Mouse (Mus musculus): ENCODE measurements around the gene Zbtb32. TPM values are rescaled to one million over a fixed set of nuclear protein-coding genes. Genes with fewer than 3 reads are reported as not detected.
A peak's percentile ranks its signal among the peaks of the same experiment; 100 is the strongest.

Zbtb32 gene
- polyA plus RNA-seq, 1 experiment from 2014 or later: 0.21 TPM

DNA sequence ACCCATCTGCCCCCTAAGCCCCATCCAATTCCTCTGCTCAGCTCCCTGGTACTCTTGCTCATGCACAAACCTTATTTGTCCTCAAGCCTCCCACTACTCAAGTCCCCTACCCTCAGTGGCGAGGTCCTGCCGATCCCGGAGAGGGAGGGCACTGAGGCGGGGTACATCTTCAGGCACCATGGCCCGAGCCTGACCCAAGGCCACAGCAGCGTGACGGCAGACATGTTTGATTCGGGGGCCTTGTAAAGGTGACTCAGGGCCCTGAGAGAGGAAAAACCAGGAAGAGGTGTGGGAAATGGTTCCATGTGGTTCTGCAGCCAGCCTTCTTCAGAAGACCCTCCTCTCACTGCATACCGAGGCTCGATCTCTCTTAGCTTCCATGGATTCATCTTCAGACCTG, 14.4 kb downstream of the Zbtb32 start:
- DNase-seq (ENCODE audit: low spot score): no peak
- no peak overlapping the region for H3K4me3 ChIP-seq
- H3K27ac ChIP-seq: no peak overlapping the region
- H3K4me1 ChIP-seq (replicated peaks): peaks cover 20% of the 10 kb centered on the region
- no peaks in the 10 kb centered on the region for H3K27me3 ChIP-seq (ENCODE audit: insufficient read depth, poor library complexity, severe bottlenecking)
- H3K9me3 ChIP-seq: no peaks in the 10 kb centered on the region
- WGBS: 94% methylated on average over 10 of the region's 10 CpGs
- peaks cover 77% of the 10 kb centered on the region for H3K36me3 ChIP-seq

DNA sequence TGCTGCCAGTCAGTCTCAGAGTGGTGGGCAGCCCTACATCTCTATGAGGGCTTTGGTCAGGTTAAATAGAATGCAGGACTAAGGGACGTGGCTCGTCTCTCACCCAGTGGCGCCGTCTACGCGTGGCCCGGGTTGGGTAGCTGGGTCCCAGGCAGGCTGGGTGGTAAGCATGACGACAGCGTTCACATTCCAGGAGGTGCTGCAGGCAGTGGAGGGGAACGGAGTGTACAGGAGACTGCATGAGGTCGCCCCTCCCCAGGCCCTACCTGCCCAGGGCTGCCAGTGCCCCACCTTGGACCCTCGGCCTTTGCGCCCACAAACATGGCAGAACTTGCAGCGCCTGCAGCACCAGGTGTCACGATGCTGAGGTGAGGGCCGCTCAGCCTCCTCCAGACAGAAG, 17.2 kb downstream of the Zbtb32 start:
- Histone ChIP-seq H3K9me3 (no peaks in the 10 kb centered on the region), H3K36me3 (peaks cover 100% of the 10 kb centered on the region), H3K27ac (no peak overlapping the region), H3K4me3 (no peak overlapping the region), H3K4me1 (replicated peaks) (peaks cover 3% of the 10 kb centered on the region), H3K27me3 (ENCODE audit: insufficient read depth, poor library complexity, severe bottlenecking) (no peaks in the 10 kb centered on the region)
- no peak for DNase-seq (ENCODE audit: low spot score)
- WGBS: 96% methylated on average over 16 of the region's 16 CpGs

DNA sequence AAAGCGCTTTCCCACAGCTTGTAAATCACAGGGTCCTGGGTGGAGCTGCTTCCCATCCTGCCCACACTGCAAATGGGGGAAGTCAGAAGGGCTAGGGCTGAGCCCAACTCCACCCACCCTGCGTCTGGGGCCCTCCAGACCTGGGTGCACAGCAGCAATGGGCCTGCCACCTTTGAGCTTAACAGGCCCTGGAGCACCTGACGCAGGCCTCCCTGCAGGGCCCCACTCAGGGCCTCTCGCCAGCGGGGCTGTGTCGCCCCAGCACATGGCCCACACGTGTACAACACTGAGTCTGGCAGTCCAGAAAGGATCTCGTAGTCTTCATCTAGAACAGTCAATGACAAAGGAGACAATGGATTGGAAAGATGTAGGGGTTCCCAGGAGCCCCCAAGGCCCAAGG, 18.8 kb downstream of the Zbtb32 start:
- Histone ChIP-seq H3K27me3 (ENCODE audit: insufficient read depth, poor library complexity, severe bottlenecking) (no peaks in the 10 kb centered on the region), H3K9me3 (no peaks in the 10 kb centered on the region), H3K36me3 (peaks cover 100% of the 10 kb centered on the region), H3K4me3 (no peak overlapping the region), H3K4me1 (replicated peaks) (no peaks in the 10 kb centered on the region), H3K27ac (no peak overlapping the region)
- no peak for DNase-seq (ENCODE audit: low spot score)
- 94% methylated on average over 8 of the region's 8 CpGs for WGBS

DNA sequence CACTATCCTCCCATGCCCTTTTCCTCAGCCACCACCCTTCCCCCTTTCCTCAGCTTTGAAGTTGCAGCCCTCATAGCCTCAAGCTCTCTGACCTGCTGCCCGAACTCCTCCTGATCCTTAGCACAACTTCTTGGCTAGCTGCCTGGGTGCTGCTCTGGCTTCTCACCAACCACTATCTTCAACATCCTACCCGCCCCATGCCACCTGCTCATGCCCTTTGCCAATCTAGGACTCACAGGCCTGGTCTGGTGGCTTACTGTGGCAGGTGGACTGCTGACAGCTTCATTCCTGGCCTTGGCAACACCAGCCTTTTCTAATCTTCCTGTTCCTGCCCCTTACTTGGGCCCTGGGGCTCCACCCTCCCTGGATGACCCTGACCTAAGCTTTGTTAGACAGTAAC, 25.7 kb downstream of the Zbtb32 start:
- 90% methylated on average over 2 of the region's 2 CpGs for WGBS
- H3K36me3 ChIP-seq: peaks cover 100% of the 10 kb centered on the region

DNA sequence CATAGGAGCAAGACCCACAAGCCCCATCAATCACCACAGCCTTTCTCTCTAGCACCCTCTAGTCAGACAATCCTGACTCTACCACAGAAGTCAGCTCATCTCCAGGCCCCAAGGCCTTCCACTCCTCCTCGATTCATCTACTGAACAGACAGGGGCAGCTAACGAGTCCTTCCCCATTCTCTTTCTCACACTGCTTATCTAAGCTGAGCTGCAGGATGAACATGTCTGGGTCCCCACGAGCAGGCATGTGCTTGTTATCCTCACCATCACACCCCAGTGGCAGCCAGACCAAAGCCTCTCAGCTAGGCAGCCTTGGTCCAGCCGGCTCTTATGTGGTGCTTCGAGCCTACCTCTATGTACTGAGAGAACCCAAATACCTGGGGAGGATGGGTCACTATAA, 26.3 kb downstream of the Zbtb32 start:
- H3K27me3 ChIP-seq (ENCODE audit: insufficient read depth, poor library complexity, severe bottlenecking): no peaks in the 10 kb centered on the region
- no peak overlapping the region for H3K27ac ChIP-seq
- H3K9me3 ChIP-seq: no peaks in the 10 kb centered on the region
- peaks cover 98% of the 10 kb centered on the region for H3K36me3 ChIP-seq
- DNase-seq (ENCODE audit: low spot score): no peak
- WGBS: 90% methylated on average over 5 of the region's 5 CpGs
- no peaks in the 10 kb centered on the region for H3K4me1 ChIP-seq (replicated peaks)
- H3K4me3 ChIP-seq: no peak overlapping the region

More for the DNA sequence above, 25.7 kb downstream of the Zbtb32 start:
- no peaks in the 10 kb centered on the region for H3K9me3 ChIP-seq
- H3K27me3 ChIP-seq (ENCODE audit: insufficient read depth, poor library complexity, severe bottlenecking): no peaks in the 10 kb centered on the region
- H3K4me1 ChIP-seq (replicated peaks): no peaks in the 10 kb centered on the region
- no peak overlapping the region for H3K4me3 ChIP-seq
- no peak for DNase-seq (ENCODE audit: low spot score)
- H3K27ac ChIP-seq: no peak overlapping the region

DNA sequence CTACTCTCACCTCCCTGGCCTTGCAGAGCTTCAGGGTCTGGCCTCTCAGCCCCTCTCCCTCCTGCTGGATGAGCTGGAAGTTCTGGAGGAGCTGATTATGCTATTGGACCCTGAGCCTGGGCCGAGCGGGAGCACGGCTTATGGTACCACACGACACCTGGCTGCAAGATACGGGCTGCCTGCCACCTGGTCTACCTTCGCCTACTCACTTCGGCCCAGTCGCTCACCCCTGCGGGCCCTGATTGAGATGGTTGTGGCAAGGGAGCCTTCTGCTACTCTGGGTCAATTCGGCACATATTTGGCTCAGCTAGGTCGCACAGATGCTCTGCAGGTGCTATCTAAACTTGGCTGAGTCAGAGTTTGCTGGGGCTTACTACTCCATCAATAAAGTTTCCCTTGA, 31.2 kb downstream of the Zbtb32 start:
- Histone ChIP-seq H3K9me3 (no peaks in the 10 kb centered on the region), H3K27me3 (ENCODE audit: insufficient read depth, poor library complexity, severe bottlenecking) (no peaks in the 10 kb centered on the region), H3K4me1 (replicated peaks) (peaks cover 10% of the 10 kb centered on the region), H3K36me3 (peaks cover 80% of the 10 kb centered on the region), H3K4me3 (no peak overlapping the region), H3K27ac (no peak overlapping the region)
- WGBS: 90% methylated on average over 11 of the region's 11 CpGs
- no peak for DNase-seq (ENCODE audit: low spot score)

DNA sequence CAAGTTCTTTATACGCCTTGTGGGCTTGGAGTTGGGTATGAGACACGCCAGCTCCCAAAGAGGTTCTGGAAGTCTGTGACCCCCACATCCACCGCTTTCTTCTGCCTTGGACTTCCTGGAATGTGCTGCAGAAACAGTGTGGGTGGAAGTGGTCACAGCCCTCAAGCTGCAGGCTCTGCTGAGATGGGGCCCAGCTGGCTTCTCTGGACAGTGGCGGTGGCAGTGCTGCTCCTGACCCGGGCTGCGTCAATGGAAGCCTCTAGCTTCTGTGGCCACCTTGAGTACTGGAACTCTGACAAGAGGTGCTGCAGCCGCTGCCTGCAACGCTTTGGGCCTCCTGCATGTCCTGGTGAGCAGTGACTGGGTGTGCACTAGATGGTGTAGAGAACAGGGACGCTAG, 32.7 kb downstream of the Zbtb32 start:
- H3K4me3 ChIP-seq: no peak overlapping the region
- H3K9me3 ChIP-seq: no peaks in the 10 kb centered on the region
- WGBS: 89% methylated on average over 9 of the region's 9 CpGs
- DNase-seq (ENCODE audit: low spot score): no peak
- peaks cover 68% of the 10 kb centered on the region for H3K36me3 ChIP-seq
- H3K27ac ChIP-seq: no peak overlapping the region
- H3K27me3 ChIP-seq (ENCODE audit: insufficient read depth, poor library complexity, severe bottlenecking): no peaks in the 10 kb centered on the region
- peaks cover 16% of the 10 kb centered on the region for H3K4me1 ChIP-seq (replicated peaks)

DNA sequence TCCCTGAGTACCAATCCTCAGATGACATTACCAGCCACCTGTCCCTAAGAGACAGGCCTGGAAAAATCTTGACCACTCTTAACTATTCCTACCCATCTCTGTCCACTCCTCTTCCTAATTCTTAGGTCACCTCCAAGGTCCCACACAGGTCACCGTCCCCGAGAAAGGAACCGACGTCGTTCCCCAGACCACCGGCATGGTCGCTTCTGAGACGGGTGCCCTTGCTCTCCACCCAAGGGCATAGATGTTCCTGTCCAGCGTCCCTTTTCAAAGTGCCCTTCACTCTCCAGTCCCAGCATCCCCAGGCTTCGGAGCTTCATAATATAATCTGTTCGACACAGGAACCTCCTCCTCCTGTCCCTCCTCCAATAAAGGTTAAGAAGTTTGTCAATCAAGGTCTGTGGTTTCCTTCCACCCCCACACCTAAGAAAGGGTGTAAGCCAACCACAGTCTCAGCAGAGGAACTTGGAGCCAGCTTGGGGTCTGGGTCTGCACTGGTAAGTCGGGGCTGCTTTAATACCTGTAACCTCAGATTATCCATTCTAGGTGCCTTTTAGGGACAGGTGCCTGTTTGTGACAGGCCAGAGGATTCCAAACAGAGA, 33.6 kb downstream of the Zbtb32 start, which contains the start of gene Igflr1:
Igflr1 (plus strand) TSS at position 458 of the 602 bp plus-strand sequence.
- H3K27ac ChIP-seq: no peak within 1 kb of the TSS
- peak within 1 kb of the TSS; percentile 80 for H3K4me3 ChIP-seq
- WGBS: 95% methylated on average over 12 of the region's 12 CpGs
- no peak for DNase-seq (ENCODE audit: low spot score)
- no peaks in the 10 kb centered on the region for H3K27me3 ChIP-seq (ENCODE audit: insufficient read depth, poor library complexity, severe bottlenecking)
- H3K9me3 ChIP-seq: no peaks in the 10 kb centered on the region
- peaks cover 18% of the 10 kb centered on the region for H3K4me1 ChIP-seq (replicated peaks)
- H3K36me3 ChIP-seq: peaks cover 59% of the 10 kb centered on the region

DNA sequence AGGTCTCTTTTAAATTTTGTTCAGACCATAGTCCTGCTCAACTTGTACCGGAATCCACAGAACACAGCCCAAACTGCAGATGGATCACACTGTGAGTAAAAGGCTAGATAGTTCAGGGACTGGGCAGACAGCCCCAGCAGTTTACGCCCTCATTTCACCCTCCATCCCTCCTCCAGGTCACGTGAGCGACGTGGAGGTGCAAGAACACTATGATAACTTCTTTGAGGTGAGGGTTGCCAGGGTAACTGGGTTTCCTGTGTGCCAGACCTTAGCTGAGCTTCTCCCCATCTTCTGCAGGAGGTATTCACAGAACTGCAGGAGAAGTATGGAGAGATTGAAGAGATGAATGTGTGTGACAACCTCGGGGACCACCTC, 34.8 kb downstream of the Zbtb32 start:
- Histone ChIP-seq H3K27me3 (ENCODE audit: insufficient read depth, poor library complexity, severe bottlenecking) (no peaks in the 10 kb centered on the region), H3K4me3 (peak overlapping the region; percentile 80), H3K27ac (peak overlapping the region; percentile 92), H3K36me3 (peaks cover 47% of the 10 kb centered on the region), H3K9me3 (no peaks in the 10 kb centered on the region), H3K4me1 (replicated peaks) (peaks cover 24% of the 10 kb centered on the region)
- 25% methylated on average over 6 of the region's 6 CpGs for WGBS
- DNase-seq (ENCODE audit: low spot score): no peak

DNA sequence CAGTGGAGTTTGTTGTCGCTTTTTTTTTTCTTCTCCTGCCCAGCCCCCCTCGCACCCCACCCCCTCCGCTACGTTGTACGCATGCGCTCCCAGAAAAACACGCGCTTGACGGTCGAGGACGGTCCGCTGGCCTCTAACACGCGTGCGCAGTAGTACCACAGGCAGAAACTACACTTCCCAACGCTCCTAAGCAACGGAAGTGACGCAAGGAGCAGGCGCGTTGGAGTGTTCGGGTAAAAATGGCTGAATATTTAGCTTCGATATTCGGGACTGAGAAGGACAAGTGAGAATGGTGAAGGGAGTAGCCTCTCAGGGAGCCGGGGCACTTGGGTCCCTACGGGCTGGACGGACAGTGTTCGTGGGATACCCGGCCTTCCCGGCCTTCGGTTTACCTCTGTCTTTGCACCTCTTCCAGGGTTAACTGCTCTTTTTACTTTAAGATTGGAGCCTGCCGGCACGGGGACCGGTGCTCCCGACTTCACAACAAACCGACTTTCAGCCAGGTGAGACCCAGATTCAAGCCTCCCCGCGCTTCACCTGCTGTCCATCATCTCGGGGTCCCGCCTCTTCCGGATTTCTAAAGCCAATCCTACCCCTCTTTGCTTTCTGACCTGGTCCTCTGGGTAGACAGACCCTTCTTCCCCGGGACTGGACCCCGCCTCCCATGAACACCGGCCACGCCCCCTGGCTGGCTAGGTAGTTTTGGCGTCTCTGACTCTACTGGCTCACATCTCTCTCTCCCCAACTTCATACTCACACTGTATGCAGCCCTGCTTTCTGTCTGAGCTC, 35.4 kb downstream of the Zbtb32 start, which contains the start of the genes U2af1l4, Gm49396 and Psenen:
U2af1l4 (plus strand) TSS at position 185 of the 789 bp plus-strand sequence.
Gm49396 (plus strand) TSS at position 228 of the 789 bp plus-strand sequence.
Psenen (minus strand) TSS at position 511 of the 789 bp plus-strand sequence.
- Histone ChIP-seq H3K36me3 (peaks cover 41% of the 10 kb centered on the region), H3K27ac (peak within 1 kb of the TSS; percentile 92), H3K9me3 (no peaks in the 10 kb centered on the region), H3K4me1 (replicated peaks) (peaks cover 30% of the 10 kb centered on the region), H3K4me3 (peak within 1 kb of the TSS; percentile 80), H3K27me3 (ENCODE audit: insufficient read depth, poor library complexity, severe bottlenecking) (no peaks in the 10 kb centered on the region)
- under 1% methylated on average over 45 of the region's 45 CpGs for WGBS
- peak; percentile 95 for DNase-seq (ENCODE audit: low spot score)

DNA sequence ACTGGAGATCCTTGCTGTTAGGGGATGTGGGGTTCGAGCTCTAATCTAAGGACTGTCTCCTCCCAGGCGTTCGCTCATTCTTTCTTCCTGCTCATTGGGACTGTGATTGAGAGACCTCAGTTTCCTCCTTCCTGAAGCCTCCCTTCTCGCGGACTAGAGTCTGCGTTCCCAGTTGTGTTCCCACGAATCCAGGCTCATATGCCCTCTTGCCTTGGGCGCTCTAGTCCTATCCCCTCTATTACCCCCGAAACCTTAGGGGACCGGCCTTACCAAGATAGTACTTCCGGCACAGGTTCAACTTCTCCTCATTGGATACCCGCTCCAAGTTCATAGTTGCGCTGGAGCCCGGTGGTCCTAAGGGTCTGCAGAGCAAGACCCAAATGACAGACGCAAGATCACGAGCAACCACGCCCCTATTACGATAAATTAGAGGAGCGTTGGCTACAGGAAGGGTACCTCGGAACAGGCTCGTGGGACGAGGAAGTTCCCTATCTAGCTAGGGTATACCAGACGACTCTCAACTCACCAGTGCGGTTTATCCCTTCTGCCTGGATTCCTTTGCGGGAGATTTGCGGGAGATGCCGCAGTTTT, 36.1 kb downstream of the Zbtb32 start:
- no peak for DNase-seq (ENCODE audit: low spot score)
- H3K27me3 ChIP-seq (ENCODE audit: insufficient read depth, poor library complexity, severe bottlenecking): no peaks in the 10 kb centered on the region
- H3K36me3 ChIP-seq: peaks cover 41% of the 10 kb centered on the region
- H3K4me1 ChIP-seq (replicated peaks): peaks cover 34% of the 10 kb centered on the region
- 3% methylated on average over 27 of the region's 27 CpGs for WGBS
- peak overlapping the region; percentile 92 for H3K27ac ChIP-seq
- no peaks in the 10 kb centered on the region for H3K9me3 ChIP-seq
- H3K4me3 ChIP-seq: peak overlapping the region; percentile 80

DNA sequence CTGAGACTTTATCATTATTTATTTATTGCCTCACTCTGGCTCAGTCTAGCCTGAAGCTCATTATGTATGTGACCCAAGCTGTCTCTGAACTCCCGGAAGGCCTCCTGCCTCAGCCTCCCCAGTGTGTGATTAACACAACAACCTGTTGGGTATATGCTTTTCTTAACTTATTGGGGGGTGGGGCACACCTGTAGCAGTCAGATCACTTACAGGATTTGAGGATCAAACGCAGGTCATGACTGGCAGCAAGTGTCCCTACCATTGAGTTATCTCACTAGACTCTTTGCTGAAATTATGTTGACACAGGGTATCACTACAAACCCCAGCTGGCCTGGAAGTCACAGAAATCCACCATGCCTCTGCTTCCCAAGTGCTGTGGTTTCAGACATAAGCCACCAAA, 38.4 kb downstream of the Zbtb32 start:
- 73% methylated on average over 2 of the region's 2 CpGs for WGBS
- no peak for DNase-seq (ENCODE audit: low spot score)
- Histone ChIP-seq H3K9me3 (no peaks in the 10 kb centered on the region), H3K27me3 (ENCODE audit: insufficient read depth, poor library complexity, severe bottlenecking) (no peaks in the 10 kb centered on the region), H3K27ac (peak overlapping the region; percentile 85; the same call in 1 of the 2 replicates), H3K4me3 (peak overlapping the region; percentile 76; the same call in 1 of the 2 replicates), H3K36me3 (peaks cover 41% of the 10 kb centered on the region), H3K4me1 (replicated peaks) (peaks cover 34% of the 10 kb centered on the region)

Data from hindbrain, embryonic 10.5 days (tissue).